Mouse (Mus musculus) yolk sac, embryonic 10.5 days (tissue): ENCODE measurements around the gene Exoc2.
A peak's percentile ranks its signal among the peaks of the same experiment; 100 is the strongest.

ENCODE experiments used
- DNase-seq: peaks from one replicate; pipeline ENCODE4 v3.0.0-alpha.2; 2017; ENCODE audit warnings: low spot score

The Exoc2 gene

DNA sequence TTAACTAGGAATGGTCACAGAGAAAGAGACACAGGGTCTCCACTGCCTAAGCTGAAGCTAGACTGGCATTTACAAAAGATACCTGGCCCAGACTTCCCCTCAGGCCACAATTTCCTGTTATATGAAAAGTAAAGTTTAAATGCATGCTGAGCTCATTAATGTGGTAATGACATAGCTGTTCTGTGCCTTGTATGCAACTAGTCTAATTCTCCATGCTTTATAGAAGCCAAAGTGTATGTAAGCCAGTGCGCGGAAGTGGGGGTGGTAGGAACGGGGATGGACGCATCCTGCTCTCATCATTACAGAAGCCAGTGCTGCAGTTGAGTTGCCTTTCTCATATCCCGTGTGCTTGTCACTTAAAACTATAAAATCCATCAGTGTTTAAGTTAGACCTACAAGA, 156.5 kb downstream of the Exoc2 start:
- DNase-seq, result no peak

DNA sequence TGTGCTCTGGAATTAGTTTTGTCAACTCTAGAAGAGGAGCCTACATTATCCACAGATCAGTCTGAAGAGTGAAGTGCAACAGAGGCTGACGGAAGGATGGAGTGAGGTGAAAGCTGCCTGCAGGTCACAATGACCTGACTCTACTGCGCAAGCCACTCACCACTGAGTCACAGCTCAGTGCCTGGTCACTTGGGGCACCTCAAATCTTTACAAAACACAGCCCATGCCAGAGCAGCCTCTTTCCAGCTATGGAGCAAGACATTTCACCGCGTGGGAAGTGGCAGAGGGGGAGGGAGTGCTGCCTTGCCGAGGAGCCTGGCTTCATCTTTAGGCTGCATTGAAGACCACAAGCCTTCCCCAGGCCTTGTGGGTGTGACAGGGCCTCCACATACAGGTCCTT, 159.6 kb downstream of the Exoc2 start:
- DNase-seq, result no peak

DNA sequence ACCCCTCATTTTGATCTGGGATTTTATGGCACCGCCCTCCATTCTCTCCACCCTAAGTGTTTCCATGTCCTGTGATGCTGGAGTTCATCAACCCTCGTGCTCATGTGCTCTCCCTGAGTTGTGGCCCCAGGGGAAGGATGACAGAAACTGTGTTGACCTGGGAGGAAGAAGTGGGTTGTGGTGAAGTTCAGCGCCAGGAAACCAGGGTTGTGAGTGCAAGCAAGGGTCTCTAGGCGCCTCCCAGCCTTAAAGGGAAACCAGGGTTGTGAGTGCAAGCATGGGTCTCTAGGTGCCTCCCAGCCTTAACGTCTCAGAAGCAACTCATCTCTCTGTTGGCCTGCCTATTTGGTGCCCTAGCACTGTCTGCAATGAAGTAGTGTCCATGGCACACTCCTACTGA, 160.4 kb downstream of the Exoc2 start:
- DNase-seq, result no peak

DNA sequence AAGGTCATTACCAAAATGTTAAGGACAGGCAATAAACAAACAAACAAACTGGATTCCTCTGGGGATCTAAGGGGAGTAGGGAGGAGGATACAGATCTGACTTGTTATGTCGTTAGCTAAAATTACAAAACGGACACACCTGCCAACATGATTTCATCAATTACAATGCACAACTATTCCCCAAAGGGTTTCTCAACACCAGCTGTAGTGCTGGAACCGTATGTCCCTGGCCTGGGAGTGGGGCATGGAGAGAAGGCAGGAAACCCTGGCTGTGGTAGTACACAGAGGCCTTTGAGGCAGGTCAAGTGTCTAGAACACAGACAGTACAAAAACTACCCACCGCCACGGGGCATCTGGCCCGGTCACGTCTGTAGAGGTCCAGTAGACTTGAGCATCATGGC, 164.7 kb downstream of the Exoc2 start:
- DNase-seq, result no peak

DNA sequence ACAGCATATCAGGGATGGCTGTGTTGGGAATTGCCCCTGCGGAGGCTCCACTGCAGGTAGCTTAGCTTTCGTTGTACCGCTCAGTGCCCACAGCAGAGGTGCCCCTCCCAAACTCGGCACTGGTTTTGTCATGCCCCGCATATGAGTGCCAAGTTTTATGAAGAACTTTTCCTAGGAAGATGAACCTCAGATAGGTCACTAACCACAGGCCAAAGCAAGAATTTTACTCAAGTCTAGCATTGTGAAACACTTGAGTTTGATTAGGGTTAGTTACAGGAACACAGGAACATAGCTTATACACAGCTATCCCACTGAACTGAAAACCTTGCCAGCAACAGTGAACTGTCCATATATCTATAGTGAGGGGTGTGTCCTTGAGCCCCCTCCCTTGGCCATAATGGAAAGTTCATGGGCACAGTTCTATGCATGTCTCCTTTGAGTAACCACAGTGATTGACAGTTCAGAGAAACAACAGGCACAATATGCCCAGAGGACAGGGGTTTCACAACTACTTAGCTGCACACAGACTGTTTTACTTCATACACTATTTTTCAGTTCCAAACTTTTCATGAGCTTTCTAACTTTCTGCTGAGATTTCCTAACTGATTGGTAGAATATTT, 171.4 kb downstream of the Exoc2 start:
- no peak for DNase-seq

DNA sequence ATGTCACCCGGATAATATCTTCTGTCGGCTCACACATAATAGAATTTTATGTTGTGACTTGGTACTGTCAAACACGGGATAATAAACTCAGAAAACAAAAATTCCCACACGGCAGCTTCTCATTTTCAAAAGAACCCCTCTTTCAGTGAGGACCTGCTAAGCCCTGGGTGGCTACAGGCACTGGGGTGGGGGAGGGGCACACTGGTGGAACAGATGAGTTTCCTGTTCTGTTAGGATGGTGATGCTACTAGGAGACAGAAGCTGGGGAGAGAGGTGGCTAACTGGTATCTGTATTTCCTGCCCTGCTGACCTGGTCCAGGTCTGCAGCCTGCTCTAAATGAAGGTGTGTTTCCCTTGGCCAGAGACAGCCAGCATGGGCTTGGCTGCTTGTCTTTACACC, 172.0 kb downstream of the Exoc2 start:
- DNase-seq, result no peak

DNA sequence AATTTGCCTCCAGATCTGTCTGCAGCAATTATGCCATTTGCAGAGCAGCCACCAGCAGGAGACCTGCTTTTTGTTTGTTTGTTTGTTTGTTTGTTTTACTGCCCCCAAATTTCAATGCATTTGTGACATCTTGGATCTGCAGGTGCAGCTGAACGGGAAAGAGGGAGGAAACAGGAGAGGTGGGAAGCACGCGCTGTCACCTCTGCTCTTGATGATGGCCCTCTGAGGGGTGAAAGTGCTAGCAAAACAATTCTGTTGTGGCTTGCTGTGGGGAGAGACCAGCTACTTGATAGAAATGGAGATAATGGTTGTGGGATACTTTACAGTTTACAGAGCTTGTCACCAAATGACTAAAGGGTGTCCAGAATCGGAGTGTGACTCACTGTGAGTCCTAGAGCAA, 177.9 kb downstream of the Exoc2 start:
- DNase-seq, result no peak

DNA sequence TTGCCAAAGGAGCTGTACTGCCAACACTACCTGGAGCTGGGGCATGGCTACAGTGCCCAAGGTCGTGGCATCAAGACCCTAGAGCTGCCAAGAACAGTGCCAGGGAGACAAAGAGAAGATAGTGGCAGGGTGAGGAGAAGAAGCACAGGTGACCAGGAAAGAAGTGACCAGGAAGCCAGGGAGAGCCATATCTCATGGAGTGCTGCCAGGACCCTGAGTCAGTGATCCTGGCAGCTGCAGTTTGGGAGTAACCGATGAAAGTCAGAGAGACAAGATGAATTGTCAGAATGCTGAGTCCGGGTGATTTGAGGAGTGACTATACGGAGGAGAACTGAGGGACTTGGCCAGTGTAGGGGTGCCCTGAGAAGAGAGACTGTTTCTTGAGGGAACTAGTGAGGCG, 180.3 kb downstream of the Exoc2 start:
- DNase-seq, result no peak

DNA sequence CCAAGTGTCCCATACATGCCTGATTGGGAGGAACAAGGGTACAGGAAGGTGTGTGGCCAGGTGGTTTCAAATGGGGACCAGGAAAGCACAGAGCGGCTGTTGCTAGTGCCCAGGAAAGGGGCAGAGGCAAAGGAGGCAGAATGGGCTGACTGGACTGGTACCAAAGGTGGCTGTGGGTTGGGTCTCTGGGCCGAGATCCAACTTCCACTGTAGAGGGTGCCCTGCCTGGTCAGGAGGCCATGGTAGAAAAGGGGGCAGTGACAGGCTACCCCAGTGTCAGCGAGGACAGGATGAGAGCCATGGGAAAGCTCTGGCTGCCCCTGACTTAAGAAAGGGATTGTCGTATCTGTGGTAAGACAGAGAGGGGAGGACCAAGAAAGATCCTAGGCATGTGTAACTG, 180.7 kb downstream of the Exoc2 start:
- no peak for DNase-seq

DNA sequence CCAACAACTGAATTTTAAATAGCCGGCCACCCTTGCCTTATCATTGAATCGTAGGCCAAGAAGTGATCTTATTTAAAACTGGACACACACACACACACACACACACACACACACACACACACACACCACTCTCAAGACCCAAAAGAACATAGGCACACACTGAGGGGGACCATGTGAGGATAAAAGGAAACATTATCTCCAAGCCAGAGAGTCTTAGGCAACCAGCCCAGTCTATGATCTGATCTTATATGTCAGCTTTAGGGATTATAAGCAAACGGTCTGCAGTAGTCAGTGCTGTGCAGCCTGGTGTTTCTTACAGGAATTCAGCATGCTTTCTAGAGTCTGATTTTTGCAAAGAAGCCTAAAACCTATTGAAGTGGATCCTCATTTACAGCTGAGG, 181.2 kb downstream of the Exoc2 start:
- DNase-seq, result no peak

DNA sequence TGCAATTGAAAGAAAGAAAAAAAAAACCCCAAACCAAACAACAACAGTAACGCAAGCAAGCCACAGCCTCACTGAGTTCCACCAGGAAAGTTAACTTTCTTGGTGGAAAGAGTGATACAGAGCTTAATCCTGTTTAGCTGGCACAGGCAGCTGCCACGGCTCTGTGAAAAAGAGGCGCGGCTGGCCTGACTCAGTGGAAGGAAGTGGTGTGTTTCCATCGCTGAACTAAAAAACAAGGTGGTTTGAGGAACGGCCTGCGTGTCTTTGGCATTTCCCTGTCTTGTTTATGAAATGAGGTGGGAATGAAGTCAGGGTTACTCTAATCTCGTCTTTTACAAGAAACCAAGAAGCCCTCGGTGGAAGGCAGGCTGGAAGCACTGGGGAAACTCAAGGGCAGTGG, 181.6 kb downstream of the Exoc2 start:
- no peak for DNase-seq

DNA sequence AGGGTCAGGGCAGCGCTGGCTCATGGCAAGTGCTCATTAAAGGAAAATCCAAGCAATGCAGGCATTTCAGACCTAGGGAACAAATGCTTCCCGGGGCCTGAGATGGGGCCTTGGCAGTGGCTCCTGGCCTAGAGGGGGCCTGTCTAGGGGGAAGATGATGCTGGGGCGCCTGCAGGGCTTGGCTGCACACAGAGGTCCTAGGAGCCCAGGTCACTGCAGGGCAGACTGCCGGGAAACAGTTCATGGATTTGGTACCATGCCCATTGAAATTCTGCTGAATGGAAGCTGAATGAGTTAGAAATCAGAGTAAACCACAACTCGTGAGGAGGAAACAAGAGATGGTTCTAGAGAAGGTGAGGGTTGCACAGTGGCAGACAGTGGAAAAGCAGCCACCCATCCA, 183.9 kb downstream of the Exoc2 start:
- no peak for DNase-seq

DNA sequence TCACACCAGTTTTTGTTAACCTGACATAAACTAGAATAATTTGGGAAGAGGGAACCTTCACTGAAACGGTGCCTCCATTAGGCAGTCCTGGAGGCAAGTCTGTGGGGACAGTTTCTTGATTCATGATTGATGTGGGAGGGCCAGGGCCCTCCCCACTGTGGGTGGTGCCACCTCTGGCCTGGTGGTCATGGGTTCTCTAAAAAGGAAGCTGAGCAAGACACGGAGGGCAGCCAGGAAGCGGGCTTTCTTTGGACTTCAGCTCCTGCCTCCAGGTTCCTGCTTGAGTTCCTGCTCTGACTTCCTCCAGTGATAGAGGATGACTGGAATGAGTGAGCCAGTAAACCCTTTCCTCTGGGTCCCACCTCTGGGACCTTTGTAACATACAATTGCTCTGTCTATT, 185.5 kb downstream of the Exoc2 start:
- no peak for DNase-seq

DNA sequence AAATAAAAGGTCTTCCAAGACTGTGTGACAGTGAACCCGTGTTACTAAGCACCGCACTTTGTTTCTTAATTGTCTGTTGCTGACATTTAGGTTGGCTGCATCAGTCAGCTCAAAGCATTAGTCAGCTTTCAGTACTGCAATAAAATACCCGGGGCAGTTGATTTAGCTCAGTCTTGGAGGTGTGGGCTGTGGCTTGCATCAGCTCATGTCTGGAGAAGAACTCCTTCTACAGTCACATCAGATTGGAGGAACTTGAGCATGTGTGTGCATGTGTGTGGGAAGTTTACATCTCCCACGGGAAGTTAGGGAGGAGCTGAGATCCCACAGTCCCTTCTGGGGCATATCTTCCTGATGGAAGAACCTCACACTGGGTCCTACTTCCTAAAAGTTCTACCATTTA, 185.9 kb downstream of the Exoc2 start:
- DNase-seq, result no peak

DNA sequence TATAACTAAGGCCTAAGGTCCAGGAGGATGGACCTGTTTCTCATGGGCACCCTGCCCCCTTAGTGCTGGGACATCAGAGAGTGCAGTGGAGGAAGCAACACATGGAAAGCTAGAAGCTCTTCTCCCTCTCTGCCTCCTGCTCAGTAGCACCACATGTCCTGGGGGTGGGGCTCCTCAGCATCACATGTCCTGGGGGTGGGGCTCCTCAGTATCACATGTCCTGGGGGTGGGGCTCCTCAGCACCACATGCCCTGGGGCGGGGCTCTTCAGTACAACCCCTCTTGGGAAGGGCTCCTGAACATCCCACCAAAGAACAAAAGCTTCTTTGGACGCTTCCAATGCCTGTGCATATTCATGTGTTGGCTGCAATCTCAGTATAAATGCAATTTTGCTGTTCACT, 186.3 kb downstream of the Exoc2 start:
- no peak for DNase-seq

DNA sequence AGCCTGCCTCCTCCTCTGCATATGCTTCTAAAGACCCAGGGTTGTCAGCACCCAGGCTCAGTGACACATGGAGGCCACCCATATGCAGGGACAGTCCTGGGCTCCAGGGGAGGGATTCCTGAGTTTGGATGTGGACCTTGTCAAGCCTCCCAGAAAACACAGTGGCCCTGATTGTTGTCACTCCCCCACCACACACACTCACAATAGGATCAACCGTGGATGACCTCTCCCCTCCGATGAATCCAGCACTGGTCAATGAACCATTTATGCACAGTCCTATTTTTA, 186.9 kb downstream of the Exoc2 start:
- no peak for DNase-seq

DNA sequence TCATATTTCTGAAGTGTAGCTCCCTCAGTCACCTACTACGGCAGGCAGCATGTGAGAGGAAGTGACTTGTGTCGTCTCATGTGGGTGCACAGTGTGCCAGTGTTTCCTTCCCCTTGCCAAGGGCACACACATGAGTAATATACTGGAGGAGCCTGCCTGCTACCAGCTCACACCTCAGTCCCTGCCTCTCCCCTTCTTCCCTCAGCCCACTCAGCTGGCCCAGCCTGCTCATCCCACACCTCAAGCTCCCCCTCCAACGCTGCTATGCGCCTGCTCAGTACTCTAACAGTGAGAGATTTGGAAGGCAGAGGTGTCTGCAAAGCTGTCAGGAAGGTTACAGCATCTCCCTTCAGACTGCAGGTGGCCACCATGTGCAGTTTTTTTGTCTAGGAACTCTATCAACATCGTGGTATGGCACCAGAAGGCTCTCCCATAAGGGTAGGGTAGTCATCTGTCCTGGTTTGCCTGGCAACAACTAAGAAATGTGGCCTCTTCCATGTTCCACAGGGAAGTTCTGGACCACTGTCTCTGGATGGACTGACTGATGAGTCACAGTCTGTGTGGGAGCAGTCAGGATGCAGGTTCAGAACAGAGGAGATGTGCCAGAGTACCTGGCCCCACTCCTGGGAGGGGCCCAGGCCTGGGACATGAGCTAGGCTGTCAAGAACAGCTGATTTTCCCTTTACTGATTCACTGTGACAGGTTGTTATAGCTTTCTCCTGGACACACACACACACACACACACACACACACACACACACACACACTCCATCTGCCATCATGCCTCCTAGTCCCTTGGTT, 187.5 kb downstream of the Exoc2 start:
- no peak for DNase-seq

DNA sequence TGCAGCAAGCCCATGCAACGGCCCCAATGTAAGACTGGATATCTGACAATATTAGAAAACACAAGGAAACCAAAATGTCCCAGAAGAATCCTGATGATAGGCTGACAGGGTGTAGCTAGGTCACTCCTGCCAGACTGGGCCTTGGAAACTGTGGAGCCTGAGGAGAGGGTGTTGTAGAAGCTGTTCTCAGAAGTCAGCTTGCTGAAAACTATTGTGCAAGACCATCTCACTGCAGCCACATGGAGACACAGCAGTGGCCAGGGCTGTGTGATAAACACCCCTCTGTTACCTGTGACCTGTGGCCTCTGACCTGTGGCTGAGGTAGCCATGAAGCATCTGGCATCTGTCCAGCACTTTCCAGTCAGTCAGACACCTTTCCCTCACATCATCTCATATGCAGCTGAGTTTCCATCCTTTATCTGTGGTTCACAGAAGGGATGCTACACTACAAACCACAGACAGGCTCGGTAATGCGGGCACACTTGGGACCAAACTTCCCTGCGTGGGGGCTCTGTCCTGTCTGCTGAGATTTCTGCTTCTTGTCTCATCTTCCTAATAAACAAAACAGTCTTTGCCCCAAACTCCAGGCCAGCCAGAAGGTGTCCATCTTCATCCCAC, 188.4 kb downstream of the Exoc2 start:
- peak; percentile 38 for DNase-seq

DNA sequence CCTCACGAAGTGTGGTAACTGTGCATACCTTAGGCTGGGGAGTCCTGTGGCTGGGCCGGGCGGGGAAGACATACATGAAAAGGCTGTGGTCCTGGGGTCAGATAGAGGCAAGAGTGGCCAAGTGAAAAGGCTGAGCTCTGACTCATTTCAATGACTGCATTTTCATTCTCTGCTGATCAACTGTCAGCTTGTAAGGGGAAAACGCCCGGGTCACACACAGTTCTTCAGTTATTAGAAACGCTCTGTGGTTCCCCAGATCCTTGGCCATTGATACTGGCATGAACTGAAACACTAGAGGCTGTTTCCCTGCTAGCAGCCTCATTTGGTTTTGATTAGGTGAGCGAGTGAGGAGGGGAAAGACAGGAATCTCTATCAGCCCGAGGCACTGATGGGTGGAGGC, 191.5 kb downstream of the Exoc2 start:
- no peak for DNase-seq

DNA sequence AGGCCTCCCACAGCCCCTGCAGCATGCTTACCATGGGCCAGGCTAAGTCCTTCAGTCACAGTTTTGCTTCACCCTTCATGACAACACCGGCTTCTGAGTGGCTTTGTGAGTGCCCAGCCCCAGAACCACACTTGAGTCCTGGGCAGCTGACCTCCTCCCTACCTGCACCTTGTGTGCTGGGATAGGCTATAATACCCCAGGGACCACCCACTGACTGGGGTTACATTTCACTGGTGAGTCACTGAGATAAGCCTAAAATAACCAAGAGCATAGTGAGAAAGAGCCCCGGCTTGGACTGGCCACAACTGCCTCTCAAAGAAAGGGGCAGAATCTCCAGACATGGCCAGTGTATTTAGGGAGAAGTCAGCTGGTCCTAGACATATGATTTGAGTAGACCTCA, 192.0 kb downstream of the Exoc2 start:
- DNase-seq, result peak; percentile 9

DNA sequence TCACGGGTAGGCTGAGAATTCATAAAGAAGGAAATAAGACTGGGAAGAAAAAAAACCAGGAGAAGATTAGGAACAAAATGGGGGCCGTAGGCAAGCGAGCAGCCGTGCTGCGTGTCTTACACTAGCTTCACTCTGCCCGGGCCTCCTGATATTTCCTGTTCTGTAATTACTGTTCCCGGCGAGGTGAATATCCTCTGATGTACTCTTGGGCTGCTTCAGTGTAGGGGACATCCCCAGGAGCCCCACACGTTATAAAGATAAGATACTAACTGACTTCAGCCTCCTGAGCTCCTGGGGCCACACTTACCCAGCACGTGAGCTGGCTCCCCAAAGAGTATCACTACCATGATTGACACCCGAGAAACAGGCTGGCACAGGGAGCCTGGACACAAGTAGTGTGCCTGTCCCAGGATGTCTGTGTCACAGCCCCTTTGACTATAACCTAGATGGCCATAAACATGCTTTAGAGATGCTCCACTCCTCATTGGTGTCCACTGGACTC, 196.2 kb downstream of the Exoc2 start:
- DNase-seq, result no peak

DNA sequence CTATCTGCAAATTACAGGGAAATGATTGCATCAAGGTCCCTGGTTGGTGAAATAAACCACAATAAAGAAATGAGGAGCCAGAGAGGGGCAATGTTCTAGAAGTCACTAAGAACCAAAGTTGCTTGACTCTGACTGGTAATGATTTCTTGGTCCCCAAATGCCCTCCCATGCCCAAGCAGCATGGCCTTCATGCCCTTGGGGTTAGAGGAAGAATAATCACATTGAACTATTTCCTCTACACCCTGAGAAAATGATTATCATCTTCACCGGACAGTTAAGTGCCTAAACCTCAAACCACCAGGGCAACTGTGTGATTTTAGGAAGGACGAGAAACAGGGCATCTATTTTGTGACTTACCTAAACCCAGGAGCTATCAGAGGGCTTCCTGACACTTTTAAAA, 197.9 kb downstream of the Exoc2 start:
- no peak for DNase-seq

DNA sequence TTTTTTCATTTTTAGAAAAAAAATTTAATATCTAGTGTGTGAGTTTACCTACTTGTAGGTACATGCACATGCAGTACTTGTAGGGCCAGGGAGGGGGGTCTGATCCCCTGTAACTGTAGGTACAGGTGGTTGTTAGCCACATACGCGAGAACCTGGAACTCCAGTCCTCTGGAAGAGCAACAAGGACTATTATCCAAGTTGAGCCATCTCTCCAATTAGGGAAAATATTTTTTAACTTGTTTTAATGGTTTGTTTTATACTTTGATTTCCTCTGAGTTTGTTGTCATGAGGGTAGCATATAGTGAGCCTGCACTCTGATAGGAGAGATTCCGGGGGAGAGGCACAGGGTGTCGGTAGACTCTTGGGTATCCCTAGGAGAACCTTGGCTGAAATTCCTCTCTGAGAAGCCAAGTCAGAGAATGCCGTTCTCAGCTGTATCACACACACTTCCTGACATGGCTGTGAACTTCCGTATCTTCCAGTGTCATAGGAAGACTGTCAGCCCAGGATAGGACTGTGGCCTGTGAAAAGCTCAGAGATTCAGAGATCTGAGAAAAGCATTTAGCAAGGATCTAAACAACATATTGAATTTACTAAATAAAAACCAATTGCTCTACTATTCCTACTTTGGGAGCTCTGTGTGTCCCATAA, 206.3 kb downstream of the Exoc2 start:
- DNase-seq, result no peak
